Mouse (Mus musculus) stomach, postnatal 0 days (tissue): ENCODE data around the gene Tesc.

Experiments
- CTCF ChIP-seq: IDR thresholded peaks from 2 replicates; pipeline ENCODE4 v1.5.1; 2016; ENCODE audit warnings: antibody characterized with exemption, low read depth, mild to moderate bottlenecking, moderate library complexity
- EP300 ChIP-seq: optimal IDR thresholded peaks from 2 replicates; pipeline ENCODE3; 2016; ENCODE audit warnings: antibody characterized with exemption

DNA sequence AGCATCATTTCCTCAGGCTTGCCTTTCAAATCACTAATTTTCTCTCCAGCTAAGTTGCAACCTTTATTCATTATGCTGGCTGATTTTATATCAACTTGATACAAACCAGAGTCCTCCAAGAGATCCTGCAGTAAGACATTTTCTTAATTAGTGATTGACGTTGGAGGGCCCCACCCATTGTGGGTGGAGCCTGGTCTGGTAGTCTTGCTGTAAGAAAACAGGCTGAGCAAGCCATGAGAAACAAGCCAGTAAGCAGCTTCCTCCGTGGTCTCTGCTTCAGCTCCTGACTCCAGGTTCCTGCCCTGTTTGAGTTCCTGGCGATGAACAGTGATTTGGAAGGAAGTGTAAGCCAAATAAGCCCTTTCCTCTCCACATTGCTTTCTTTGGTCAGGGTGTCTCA is 8.2 kb downstream of the Tesc start:
- TF ChIP-seq EP300 = no peak
- no peak for TF ChIP-seq CTCF
